Mouse (Mus musculus): Measurements from ENCODE around the gene Golga1. TPM values are rescaled to one million over a fixed set of nuclear protein-coding genes. Genes with fewer than 3 reads are reported as not detected.

Gene Golga1
- polyA plus RNA-seq, 1 experiment from 2014 or later = 28.4 TPM

DNA sequence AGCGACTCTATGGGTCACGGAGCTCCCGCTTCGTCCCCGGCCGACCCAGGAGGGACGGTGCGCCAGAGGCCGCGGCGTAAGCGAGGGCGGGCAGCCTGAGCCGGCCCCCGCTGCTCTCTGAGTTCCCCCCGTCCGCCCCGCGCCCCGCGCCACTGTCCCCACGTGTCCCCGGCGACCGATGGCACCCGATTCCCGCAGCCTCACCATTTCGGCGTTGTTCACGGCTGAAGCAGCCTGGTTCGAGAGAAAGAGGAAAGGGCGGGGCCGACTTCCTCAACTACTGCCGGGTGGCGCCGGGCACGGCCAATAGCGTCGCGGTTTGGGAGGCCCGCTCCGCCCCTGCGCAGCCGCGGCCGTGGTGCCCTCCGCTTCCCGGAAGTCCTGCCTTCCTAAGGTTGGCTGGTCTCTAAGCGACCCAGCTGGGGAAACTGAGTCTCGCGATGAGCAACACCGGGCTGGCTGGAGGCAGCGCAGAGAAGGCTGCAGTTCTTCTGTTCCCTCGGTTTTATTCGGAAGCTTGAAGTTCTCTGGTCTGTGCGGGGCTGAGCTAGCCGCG, 60.4 kb downstream of the Golga1 start, which contains the start of gene Arpc5l:
Arpc5l (plus strand) TSS at position 469 of the 556 bp plus-strand sequence.
- ATAC-seq (replicated peaks; ENCODE audit: low FRiP score) = peak; percentile 87
- H3K9ac ChIP-seq = peak within 1 kb of the TSS; percentile 92
- peak within 1 kb of the TSS; percentile 79 for H3K4me3 ChIP-seq (replicated peaks)
- H3K27ac ChIP-seq = peak within 1 kb of the TSS; percentile 93
- H3K4me1 ChIP-seq = peaks cover 60% of the 10 kb centered on the region
- peaks cover 39% of the 10 kb centered on the region for H3K36me3 ChIP-seq
- no peaks in the 10 kb centered on the region for H3K27me3 ChIP-seq
- H3K4me2 ChIP-seq = peak within 1 kb of the TSS; percentile 79
- WGBS = under 1% methylated on average over 58 of the region's 58 CpGs
- H3K9me3 ChIP-seq (replicated peaks) = no peaks in the 10 kb centered on the region

DNA sequence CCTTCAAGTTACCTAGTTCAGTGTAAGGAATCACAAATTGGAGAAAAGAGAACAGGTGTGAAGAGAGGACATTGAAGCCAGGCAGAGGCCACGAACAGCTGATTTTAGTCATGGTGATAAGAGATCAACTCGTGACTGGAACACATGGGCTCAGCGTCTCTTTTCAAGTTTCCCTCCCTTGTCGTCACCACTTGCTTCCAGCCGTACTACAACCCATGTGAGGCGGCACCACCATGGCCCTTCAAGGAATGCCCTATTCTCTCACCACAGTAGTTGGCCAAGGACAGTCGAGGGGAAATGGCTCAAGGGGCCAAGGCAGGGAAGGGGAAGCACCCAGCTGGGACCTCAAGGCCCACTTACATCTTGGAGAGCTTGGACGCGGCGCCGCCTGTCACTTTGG, 61.0 kb downstream of the Golga1 start:
- Histone ChIP-seq H3K4me3 (replicated peaks) (peak overlapping the region; percentile 79), H3K9me3 (replicated peaks) (no peaks in the 10 kb centered on the region), H3K27me3 (no peaks in the 10 kb centered on the region), H3K9ac (peak overlapping the region; percentile 92), H3K4me2 (peak overlapping the region; percentile 79), H3K27ac (peak overlapping the region; percentile 93), H3K36me3 (peaks cover 44% of the 10 kb centered on the region), H3K4me1 (peaks cover 55% of the 10 kb centered on the region)
- ATAC-seq (replicated peaks; ENCODE audit: low FRiP score) = no peak
- under 1% methylated on average over 11 of the region's 11 CpGs for WGBS

DNA sequence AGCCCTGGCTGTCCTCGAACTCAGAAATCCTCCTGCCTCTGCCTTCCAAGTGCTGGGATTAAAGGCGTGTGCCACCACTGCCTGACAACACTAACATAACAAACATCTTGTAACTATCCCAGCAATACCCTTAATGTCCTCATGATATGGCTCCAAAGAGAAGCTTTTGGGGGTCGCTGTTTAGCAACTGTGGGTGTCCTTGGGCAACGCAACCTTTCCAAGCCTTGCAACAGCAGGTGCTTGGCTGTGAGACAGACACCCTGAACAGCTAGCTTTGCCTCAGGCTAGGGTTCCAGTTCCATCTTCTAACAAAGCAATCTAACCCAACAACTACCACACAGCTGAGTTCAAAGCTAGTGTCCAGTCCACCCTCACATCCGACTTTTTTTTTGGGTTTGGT, 61.8 kb downstream of the Golga1 start:
- H3K36me3 ChIP-seq = peaks cover 44% of the 10 kb centered on the region
- H3K9me3 ChIP-seq (replicated peaks) = no peaks in the 10 kb centered on the region
- no peaks in the 10 kb centered on the region for H3K27me3 ChIP-seq
- WGBS = 73% methylated on average over 5 of the region's 5 CpGs
- H3K9ac ChIP-seq = peak overlapping the region; percentile 92
- H3K4me2 ChIP-seq = peak overlapping the region; percentile 79
- no peak overlapping the region for H3K27ac ChIP-seq
- H3K4me3 ChIP-seq (replicated peaks) = peak overlapping the region; percentile 79
- ATAC-seq (replicated peaks; ENCODE audit: low FRiP score) = no peak
- peaks cover 47% of the 10 kb centered on the region for H3K4me1 ChIP-seq

DNA sequence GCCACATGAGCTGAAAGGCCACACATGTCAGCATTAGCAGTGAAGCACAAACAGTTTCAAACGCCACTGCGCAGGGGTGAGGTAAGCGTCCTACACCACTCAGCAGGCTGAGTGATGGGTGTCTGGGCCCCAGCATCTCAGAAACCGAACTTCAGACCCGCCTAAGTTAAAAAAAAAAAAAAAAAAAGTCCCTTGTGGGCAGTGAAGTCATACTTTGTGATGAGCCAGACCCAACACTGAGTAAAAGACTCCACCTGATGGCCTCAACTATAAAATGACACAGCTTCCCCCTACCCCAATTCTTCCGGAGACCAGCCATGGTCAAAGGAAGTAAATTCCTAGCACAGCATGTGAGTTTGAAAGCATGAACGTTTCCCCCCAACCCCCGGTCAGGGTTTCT, 62.2 kb downstream of the Golga1 start:
- peak overlapping the region; percentile 79 for H3K4me2 ChIP-seq
- no peaks in the 10 kb centered on the region for H3K27me3 ChIP-seq
- peaks cover 51% of the 10 kb centered on the region for H3K4me1 ChIP-seq
- H3K4me3 ChIP-seq (replicated peaks) = peak overlapping the region; percentile 79
- no peak for ATAC-seq (replicated peaks; ENCODE audit: low FRiP score)
- peaks cover 44% of the 10 kb centered on the region for H3K36me3 ChIP-seq
- H3K9me3 ChIP-seq (replicated peaks) = no peaks in the 10 kb centered on the region
- peak overlapping the region; percentile 92; the same call in 1 of the 2 replicates for H3K9ac ChIP-seq
- 49% methylated on average over 8 of the region's 8 CpGs for WGBS
- H3K27ac ChIP-seq = no peak overlapping the region

DNA sequence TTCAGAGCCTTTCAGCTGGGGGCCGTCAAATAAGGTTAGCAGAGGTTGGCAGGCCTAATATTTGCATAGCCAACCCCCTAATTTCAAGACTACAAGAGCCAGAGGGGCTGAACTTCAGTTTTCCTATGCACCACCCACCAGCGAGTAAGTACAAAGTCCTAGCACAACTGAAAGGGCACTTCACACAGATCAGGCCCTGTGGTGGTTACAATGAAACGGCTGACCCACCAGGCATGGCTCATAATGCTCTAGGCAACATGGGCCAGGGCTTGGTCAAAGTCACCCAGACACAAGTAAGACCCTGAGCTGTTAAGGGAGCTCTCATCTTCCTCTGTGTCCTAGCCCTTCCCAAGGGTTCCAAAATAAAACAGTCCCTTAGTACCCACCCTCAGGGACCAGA, 63.5 kb downstream of the Golga1 start:
- peak overlapping the region; percentile 4; the same call in 1 of the 2 replicates for H3K4me2 ChIP-seq
- no peak for ATAC-seq (replicated peaks; ENCODE audit: low FRiP score)

DNA sequence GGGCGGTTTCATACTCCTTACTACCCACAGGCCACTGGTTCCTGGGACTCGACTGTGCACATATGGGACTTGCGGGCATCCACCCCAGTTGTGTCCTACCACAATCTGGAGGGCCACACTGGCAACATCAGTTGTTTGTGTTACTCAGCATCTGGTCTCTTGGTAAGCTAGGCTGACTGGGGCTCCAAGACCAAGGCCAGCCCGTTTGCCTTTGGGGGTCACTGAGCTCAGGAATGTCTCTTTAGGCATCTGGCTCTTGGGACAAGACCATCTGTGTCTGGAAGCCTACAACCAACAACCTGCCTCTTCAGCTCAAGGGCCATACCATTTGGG, 64.8 kb downstream of the Golga1 start:
- Histone ChIP-seq H3K4me1 (peaks cover 40% of the 10 kb centered on the region), H3K4me2 (no peak overlapping the region), H3K27me3 (peaks cover 4% of the 10 kb centered on the region; the same call in 1 of the 2 replicates), H3K9me3 (replicated peaks) (no peaks in the 10 kb centered on the region), H3K27ac (no peak overlapping the region), H3K9ac (no peak overlapping the region), H3K4me3 (replicated peaks) (no peak overlapping the region), H3K36me3 (peaks cover 44% of the 10 kb centered on the region)
- no peak for ATAC-seq (replicated peaks; ENCODE audit: low FRiP score)
- WGBS = 81% methylated on average over 4 of the region's 4 CpGs

More for the DNA sequence above, 63.5 kb downstream of the Golga1 start:
- 81% methylated on average over 3 of the region's 3 CpGs for WGBS
- Histone ChIP-seq H3K27me3 (peaks cover 4% of the 10 kb centered on the region; the same call in 1 of the 2 replicates), H3K4me3 (replicated peaks) (no peak overlapping the region), H3K36me3 (peaks cover 44% of the 10 kb centered on the region), H3K9me3 (replicated peaks) (no peaks in the 10 kb centered on the region), H3K9ac (no peak overlapping the region), H3K4me1 (peaks cover 51% of the 10 kb centered on the region), H3K27ac (no peak overlapping the region)

DNA sequence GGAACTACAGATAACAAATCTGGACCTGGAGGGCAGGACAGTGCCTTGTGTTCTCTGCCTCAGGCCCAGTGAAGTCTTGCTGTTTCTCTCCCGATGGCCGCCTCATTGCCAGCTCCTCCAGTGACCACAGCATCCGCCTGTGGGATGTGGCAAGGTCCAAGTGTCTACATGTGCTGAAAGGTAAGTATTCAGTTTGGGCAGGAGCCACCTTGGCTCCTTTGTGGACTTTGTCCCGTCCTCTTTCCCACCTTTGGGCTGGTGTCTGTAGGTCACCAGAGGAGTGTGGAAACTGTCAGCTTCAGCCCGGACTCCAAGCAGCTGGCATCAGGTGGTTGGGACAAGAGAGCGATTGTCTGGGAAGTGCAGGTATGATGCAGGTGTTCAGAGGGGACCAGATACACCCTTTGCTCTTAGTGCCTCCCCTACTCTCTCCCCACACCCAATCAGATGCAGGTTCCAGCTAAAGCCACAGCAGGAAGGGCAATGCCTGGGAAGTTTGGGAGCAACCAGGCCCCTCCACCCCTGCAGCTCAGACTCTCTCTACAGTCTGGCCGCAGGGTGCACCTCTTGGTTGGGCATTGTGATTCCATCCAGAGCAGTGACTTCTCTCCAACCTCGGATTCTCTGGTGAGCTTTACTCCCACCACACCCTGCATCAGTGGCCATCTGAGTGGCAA, 65.3 kb downstream of the Golga1 start:
- Histone ChIP-seq H3K4me3 (replicated peaks) (no peak overlapping the region), H3K9me3 (replicated peaks) (no peaks in the 10 kb centered on the region), H3K4me2 (no peak overlapping the region), H3K27me3 (peaks cover 4% of the 10 kb centered on the region; the same call in 1 of the 2 replicates), H3K27ac (0 out of 2 replicates have a peak overlapping the region, but pooled peaks have one; percentile 4), H3K4me1 (peaks cover 40% of the 10 kb centered on the region), H3K9ac (no peak overlapping the region), H3K36me3 (peaks cover 44% of the 10 kb centered on the region)
- ATAC-seq (replicated peaks; ENCODE audit: low FRiP score) = no peak
- 69% methylated on average over 8 of the region's 8 CpGs for WGBS

DNA sequence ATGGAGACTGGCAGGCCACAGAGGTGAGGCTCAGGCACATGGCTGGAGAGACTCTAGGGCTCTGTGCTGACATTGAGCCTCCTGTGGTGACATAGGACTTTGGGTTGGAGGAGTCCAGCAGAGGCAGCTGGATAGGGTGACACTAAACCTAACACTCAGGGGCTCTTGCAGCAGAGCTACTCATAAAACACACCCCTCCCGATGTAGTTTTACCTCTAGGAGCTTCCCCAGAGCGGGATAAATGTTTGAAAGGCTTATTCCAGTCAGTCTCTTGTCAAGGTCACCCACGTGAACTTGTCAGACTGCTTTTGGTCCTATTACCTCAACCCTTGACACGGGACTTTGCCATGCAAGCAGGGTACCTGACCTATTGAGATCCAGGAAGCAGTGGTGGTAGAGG, 66.0 kb downstream of the Golga1 start:
- H3K27ac ChIP-seq = 0 out of 2 replicates have a peak overlapping the region, but pooled peaks have one; percentile 4
- 49% methylated on average over 4 of the region's 4 CpGs for WGBS

DNA sequence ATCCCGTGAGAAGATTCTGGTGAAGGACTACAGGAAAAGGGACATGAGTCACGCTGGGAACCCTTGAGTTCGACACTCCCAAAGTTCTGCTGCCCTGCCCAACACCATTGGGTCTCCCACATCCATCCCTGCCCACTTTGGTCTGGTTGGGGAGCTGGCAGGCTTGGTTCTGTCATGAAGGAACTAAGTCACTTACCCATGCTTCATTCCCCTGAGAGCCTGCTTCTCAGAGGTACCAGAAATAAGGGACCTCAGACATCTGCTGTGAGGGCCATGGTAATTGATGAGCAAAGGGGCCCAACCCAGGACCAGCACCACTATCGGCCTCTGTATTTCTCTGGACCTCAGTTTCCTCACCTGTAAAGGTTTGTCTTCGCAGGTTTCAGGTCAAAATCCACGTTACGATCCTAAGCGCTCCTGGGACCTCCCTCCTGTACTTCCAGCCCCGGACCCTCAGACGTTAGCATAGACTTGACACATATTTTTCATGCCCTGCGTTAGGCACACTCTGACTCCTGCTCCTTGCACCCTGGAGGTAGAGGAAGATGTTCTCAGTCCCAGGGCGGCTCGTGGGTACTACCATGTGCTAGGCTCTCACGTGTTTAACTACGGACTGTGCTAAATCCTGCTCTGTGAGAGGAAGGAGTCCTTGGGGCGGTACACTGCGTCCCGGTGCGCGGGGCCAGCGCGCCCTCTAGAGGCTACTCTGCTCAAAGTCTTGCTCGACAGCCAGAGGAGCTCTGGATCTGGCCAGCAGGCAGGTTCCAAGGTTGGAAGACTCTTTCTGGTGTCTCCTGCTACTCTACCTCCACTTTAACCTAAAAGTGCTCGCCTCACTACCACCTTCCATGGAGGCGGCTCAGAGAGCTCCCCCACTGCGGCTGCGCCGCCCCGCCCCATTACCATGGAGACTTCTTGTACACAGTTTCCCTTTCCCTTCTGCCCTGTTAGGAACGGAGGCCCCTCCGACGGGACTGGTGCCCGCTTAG, 67.7 kb downstream of the Golga1 start, which contains the start of gene Wdr38:
Wdr38 (plus strand) TSS at position 91 of the 989 bp plus-strand sequence.
- ATAC-seq (replicated peaks; ENCODE audit: low FRiP score) = peak; percentile 94
- H3K27ac ChIP-seq = peak within 1 kb of the TSS; percentile 75
- H3K4me2 ChIP-seq = peak within 1 kb of the TSS; percentile 66
- H3K4me1 ChIP-seq = peaks cover 22% of the 10 kb centered on the region
- peaks cover 32% of the 10 kb centered on the region for H3K36me3 ChIP-seq
- WGBS = 15% methylated on average over 33 of the region's 33 CpGs
- peaks cover 4% of the 10 kb centered on the region; the same call in 1 of the 2 replicates for H3K27me3 ChIP-seq
- H3K9me3 ChIP-seq (replicated peaks) = no peaks in the 10 kb centered on the region
- peak within 1 kb of the TSS; percentile 47 for H3K9ac ChIP-seq
- peak within 1 kb of the TSS; percentile 54 for H3K4me3 ChIP-seq (replicated peaks)

More for the DNA sequence above, 66.0 kb downstream of the Golga1 start:
- Histone ChIP-seq H3K4me3 (replicated peaks) (no peak overlapping the region), H3K4me2 (no peak overlapping the region), H3K9me3 (replicated peaks) (no peaks in the 10 kb centered on the region), H3K27me3 (peaks cover 4% of the 10 kb centered on the region; the same call in 1 of the 2 replicates), H3K36me3 (peaks cover 44% of the 10 kb centered on the region), H3K4me1 (peaks cover 39% of the 10 kb centered on the region), H3K9ac (no peak overlapping the region)
- ATAC-seq (replicated peaks; ENCODE audit: low FRiP score) = no peak

DNA sequence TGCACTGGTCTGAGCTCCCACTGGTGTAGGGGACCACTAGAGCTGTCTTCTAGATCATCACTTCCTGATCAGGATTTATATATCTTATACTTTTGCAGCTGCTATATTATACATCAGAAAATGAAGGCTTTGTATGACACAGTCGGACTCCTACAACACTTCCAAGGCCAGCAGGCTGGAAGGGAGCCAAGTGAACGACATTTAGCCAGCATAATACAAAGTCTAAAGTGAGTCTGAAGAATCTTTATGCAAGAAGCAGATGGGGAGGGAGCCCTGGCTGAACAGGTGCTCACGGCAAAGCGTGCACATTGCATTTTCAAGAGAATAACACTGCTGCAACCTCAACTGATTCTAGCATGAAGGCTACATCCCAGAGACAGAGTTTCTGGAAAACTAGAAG, 72.9 kb downstream of the Golga1 start:
- WGBS = 58% methylated on average over 4 of the region's 4 CpGs
- no peak overlapping the region for H3K9ac ChIP-seq
- H3K9me3 ChIP-seq (replicated peaks) = no peaks in the 10 kb centered on the region
- no peak overlapping the region for H3K27ac ChIP-seq
- ATAC-seq (replicated peaks; ENCODE audit: low FRiP score) = no peak
- H3K4me1 ChIP-seq = peaks cover 4% of the 10 kb centered on the region; the same call in 1 of the 2 replicates
- H3K4me2 ChIP-seq = no peak overlapping the region
- no peak overlapping the region for H3K4me3 ChIP-seq (replicated peaks)
- H3K36me3 ChIP-seq = no peaks in the 10 kb centered on the region
- peaks cover 4% of the 10 kb centered on the region; the same call in 1 of the 2 replicates for H3K27me3 ChIP-seq

DNA sequence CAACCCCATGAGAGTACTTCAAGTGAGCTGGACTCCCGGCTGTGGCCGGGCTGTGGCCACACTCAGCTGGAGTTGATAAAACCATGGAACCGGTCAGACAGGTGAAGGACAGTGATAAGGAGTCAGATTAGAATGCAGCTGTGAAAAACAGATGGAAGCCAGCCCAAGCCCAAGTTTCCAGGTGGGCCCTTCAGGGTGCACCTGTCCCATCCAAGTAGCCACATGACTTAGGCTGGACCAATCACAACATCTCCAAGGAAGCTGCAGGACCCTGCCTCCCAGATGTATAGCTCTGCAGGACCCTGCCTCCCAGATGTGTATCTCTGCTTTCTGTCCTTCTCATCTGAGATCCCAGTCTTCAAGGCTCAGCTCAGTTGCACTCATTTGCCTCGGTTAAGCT, 73.3 kb downstream of the Golga1 start:
- WGBS = 69% methylated on average over 4 of the region's 4 CpGs
- 0 out of 2 replicates have a peak, but pooled peaks cover 2% of the 10 kb centered on the region for H3K4me1 ChIP-seq
- no peak overlapping the region for H3K4me3 ChIP-seq (replicated peaks)
- H3K4me2 ChIP-seq = no peak overlapping the region
- no peaks in the 10 kb centered on the region for H3K9me3 ChIP-seq (replicated peaks)
- no peak overlapping the region for H3K27ac ChIP-seq
- H3K36me3 ChIP-seq = no peaks in the 10 kb centered on the region
- no peak overlapping the region for H3K9ac ChIP-seq
- ATAC-seq (replicated peaks; ENCODE audit: low FRiP score) = no peak
- H3K27me3 ChIP-seq = peaks cover 1% of the 10 kb centered on the region; the same call in 1 of the 2 replicates

All from kidney, embryonic 15.5 days (tissue).